Mouse (Mus musculus) spleen, adult 2 months (tissue): ENCODE measurements around the gene Ermard.
"Not testable (repeated sequence)": the region's sequence is repeated elsewhere in the genome, so short reads cannot be mapped to it uniquely, and the experiment has no call there.

Experiments used
- CTCF ChIP-seq: fragments of 200-500 bp; IDR thresholded peaks from 2 replicates; pipeline ENCODE4 v1.5.1; 2011; ENCODE audit warnings: mild to moderate bottlenecking, inconsistent platforms; ENCODE audit not compliant: insufficient read depth, insufficient read length, insufficient replicate concordance; ENCODE audit errors: extremely low read depth
- POLR2A ChIP-seq: fragments of 200-500 bp; IDR thresholded peaks from 2 replicates; pipeline ENCODE4 v1.6.1; 2011; ENCODE audit warnings: low read depth, low read length, inconsistent platforms

- not testable (repeated sequence) for TF ChIP-seq CTCF, POLR2A
Measured at GRCm38 (mm10) chr17:14992522-14993138, 48.4 kb upstream of the Ermard start.
